Mouse (Mus musculus): ENCODE data around the gene Grid1.

GRCm38 (mm10) chr14:35227581-35227980 lies 407.7 kb downstream of the Grid1 start:
- TF ChIP-seq CTCF (IDR thresholded peaks at IDR 0.05; ENCODE audit: low read depth, low read length) (no peak), POLR2A (IDR thresholded peaks at IDR 0.05; ENCODE audit: extremely low read depth, insufficient read depth, low read length) (no peak)
